Mouse (Mus musculus) C2C12 (cell line): ENCODE measurements at regions not wholly inside any gene's neighbourhood (a gene's known extent, or its start where the extent isn't known, plus 50 kb on each side); places are given as distances from the start of the nearest gene placed in this dataset.

Experiments
- CEBPB ChIP-seq: IDR thresholded peaks from one replicate; pipeline ENCODE4 v1.6.1; 2011; ENCODE audit warnings: low read depth, mild to moderate bottlenecking, control low read depth, moderate library complexity
- CTCF ChIP-seq: IDR thresholded peaks from one replicate; pipeline ENCODE4 v1.5.1; 2011; ENCODE audit not compliant: control insufficient read depth, insufficient read depth, insufficient read length
- FOSL1 ChIP-seq: IDR thresholded peaks from one replicate; pipeline ENCODE4 v1.8.0; 2011; ENCODE audit warnings: mild to moderate bottlenecking, low read length; ENCODE audit not compliant: poor library complexity, insufficient read depth, severe bottlenecking
- MAX ChIP-seq: IDR thresholded peaks from one replicate; pipeline ENCODE4 v1.6.1; 2011; ENCODE audit warnings: mild to moderate bottlenecking, control low read depth
- MYOG ChIP-seq: IDR thresholded peaks from one replicate; pipeline ENCODE4 v1.6.1; 2011; ENCODE audit not compliant: control insufficient read depth, insufficient read length; ENCODE audit errors: extremely low read depth
- USF1 ChIP-seq: IDR thresholded peaks from one replicate; pipeline ENCODE4 v1.6.1; 2011; ENCODE audit warnings: low read depth, mild to moderate bottlenecking, control low read depth, moderate library complexity

GRCm38 (mm10) chr4:131128646-131129045 is 184.5 kb downstream of the Matn1 start:
- TF ChIP-seq USF1 (no peak), CTCF (no peak), MAX (no peak), MYOG (no peak), FOSL1 (no peak), CEBPB (no peak)
